Mouse (Mus musculus) kidney, embryonic 15.5 days (tissue): ENCODE data around the gene Lrg1. TPM values are rescaled to one million over a fixed set of nuclear protein-coding genes. Genes with fewer than 3 reads are reported as not detected.

ENCODE experiments used
- ATAC-seq: fragments of 200-750 bp; cut with Nextera tagmentation; replicated peaks from 2 replicates; pipeline ENCODE4 v1.8.0; 2017; ENCODE audit warnings: moderate TSS enrichment; ENCODE audit not compliant: low FRiP score
- H3K27ac ChIP-seq: fragments of 300-500 bp; sonication (generic); 2 replicates; pipeline ENCODE4 v1.5.1; 2015; ENCODE audit warnings: mild to moderate bottlenecking, inconsistent platforms
- H3K27me3 ChIP-seq: fragments of 300-500 bp; sonication (generic); 2 replicates; pipeline ENCODE4 v1.6.1; 2015; ENCODE audit warnings: inconsistent platforms
- H3K36me3 ChIP-seq: fragments of 300-500 bp; sonication (generic); 2 replicates; pipeline ENCODE4 v1.6.1; 2015; ENCODE audit warnings: inconsistent platforms
- H3K4me1 ChIP-seq: fragments of 300-500 bp; sonication (generic); 2 replicates; pipeline ENCODE4 v1.6.1; 2015; ENCODE audit warnings: inconsistent platforms
- H3K4me2 ChIP-seq: fragments of 300-500 bp; sonication (generic); 2 replicates; pipeline ENCODE4 v1.6.1; 2015; ENCODE audit warnings: moderate library complexity, mild to moderate bottlenecking, inconsistent platforms
- H3K4me3 ChIP-seq: fragments of 300-500 bp; sonication (generic); replicated peaks from 2 replicates; pipeline ENCODE4 v1.5.1; 2015; ENCODE audit warnings: mild to moderate bottlenecking, inconsistent platforms
- H3K9ac ChIP-seq: fragments of 300-500 bp; sonication (generic); 2 replicates; pipeline ENCODE4 v1.6.1; 2015; ENCODE audit warnings: mild to moderate bottlenecking, inconsistent platforms
- H3K9me3 ChIP-seq: fragments of 300-500 bp; sonication (generic); replicated peaks from 2 replicates; pipeline ENCODE4 v1.6.1; 2016; ENCODE audit warnings: inconsistent platforms
- WGBS: fragments of 180-500 bp; shearing (Covaris S2); methylation state at CpG from one replicate; pipeline ENCODE4 v1.1.7; 2015; ENCODE audit warnings: mixed read lengths; 5-methylcytosine and 5-hydroxymethylcytosine counted together
- polyA plus RNA-seq: library from polyadenylated mRNA; unstranded; fragments of >200 nt; fragmentation: Nextera tagmentation; extraction: Ambion mirVana; gene quantifications from 2 replicates; pipeline ENCODE4 v1.2.1, GENCODE M21; 2015

Lrg1 gene
- polyA plus RNA-seq, 1 experiment from 2014 or later = 0.53 TPM

DNA sequence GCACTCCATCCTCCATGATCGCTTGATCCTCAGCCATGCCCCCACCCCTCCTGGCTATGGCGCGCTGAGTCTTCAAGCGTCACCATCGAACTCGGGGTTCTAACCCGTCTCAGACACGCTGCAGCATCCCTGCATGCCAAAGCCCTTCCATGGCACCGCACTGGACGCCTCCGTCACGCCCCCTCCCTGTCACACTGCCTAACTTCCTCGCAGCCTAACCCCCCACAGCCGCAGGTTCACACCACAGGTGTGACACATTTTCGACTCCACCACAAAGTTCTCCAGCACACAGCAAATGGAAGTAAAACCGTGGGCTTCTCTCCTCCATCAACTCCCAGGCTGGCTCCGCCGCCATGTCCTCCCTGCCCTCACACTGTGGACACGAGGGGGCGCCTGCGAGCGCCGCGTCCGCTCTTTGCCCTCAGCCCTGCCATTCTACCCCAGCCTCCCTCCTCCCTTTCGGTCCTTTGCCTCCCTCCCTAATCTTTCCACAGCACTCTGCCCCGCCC is 12.7 kb upstream of the Lrg1 start:
- 2% methylated on average over 27 of the region's 27 CpGs for WGBS
- peaks cover 24% of the 10 kb centered on the region for H3K27me3 ChIP-seq
- peak; percentile 23 for ATAC-seq
- H3K4me1 ChIP-seq = peaks cover 49% of the 10 kb centered on the region
- no peaks in the 10 kb centered on the region for H3K36me3 ChIP-seq
- peak overlapping the region; percentile 11; the same call in 1 of the 2 replicates for H3K9ac ChIP-seq
- no peaks in the 10 kb centered on the region for H3K9me3 ChIP-seq
- peak overlapping the region; percentile 85 for H3K27ac ChIP-seq
- H3K4me2 ChIP-seq = peak overlapping the region; percentile 64
- peak overlapping the region; percentile 33 for H3K4me3 ChIP-seq

DNA sequence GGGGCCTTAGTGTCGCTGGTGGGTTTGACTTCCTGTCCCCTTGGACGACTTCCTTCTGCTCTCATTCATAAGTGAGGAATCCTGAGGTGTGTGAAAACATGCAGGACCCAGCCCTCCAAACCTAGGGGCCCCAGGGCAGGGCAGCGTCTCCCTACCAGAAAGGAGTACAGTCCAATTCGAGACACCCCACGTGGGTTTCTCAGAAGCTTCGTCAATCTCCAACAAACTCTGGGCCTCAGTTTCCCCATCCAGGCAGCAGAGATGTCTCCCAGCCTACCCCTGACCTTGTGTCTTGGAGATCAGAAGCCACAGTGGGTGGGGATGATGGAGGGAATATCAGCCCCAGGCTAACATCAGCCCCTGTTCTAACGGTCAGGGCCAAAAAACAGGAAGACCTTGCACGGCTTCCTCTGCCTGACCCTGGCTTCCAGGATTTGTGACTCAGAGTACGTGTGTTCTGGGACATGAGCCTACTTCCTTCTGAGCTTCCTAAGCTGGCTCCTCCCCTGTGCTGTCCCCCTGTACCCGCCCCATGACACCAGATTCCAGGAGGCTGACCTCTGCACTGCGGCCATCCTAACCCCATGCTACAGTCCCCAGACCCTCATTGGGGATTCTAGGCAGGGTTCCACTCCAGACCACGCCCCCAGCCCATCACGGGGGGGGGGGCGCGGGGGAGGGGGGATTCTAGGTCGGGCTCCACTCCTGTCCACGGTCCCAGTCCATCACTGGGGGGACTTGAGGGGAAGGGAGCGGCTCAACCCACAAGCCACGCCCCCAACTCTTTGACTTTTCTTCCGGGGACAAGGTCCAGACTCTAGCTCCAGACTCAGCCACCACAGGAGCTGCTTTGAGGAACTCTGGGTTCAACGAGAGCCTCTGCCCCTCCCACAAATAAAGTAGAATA is 11.9 kb upstream of the Lrg1 start:
- peak overlapping the region; percentile 64 for H3K4me2 ChIP-seq
- peak; percentile 80 for ATAC-seq
- H3K27ac ChIP-seq = peak overlapping the region; percentile 85
- no peaks in the 10 kb centered on the region for H3K36me3 ChIP-seq
- H3K4me3 ChIP-seq = peak overlapping the region; percentile 33
- no peaks in the 10 kb centered on the region for H3K9me3 ChIP-seq
- peaks cover 45% of the 10 kb centered on the region for H3K4me1 ChIP-seq
- peaks cover 16% of the 10 kb centered on the region for H3K27me3 ChIP-seq
- WGBS = 15% methylated on average over 19 of the region's 21 CpGs
- peak overlapping the region; percentile 14; the same call in 1 of the 2 replicates for H3K9ac ChIP-seq

DNA sequence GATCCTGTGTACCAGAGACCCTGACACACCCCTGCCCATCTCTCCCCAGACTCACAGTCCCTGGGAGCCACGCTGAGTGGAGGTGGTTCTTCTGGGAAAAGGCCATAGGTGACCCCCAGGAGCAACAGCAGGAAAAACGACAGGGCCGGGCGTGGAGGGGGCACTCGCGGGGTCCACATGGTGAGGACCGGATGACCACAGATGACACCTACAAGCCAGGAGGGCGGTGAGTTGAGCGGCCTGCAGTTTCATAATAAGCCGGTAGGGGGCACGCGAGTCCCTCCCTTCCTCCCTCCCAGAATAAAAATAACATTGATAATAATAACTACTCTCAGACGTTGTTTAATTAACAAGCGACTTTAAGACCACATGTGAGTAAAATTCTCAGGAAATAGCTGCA is 10.9 kb upstream of the Lrg1 start:
- Histone ChIP-seq H3K27ac (no peak overlapping the region), H3K4me3 (peak overlapping the region; percentile 23; the same call in 1 of the 2 replicates), H3K9ac (no peak overlapping the region), H3K27me3 (peaks cover 8% of the 10 kb centered on the region; the same call in 1 of the 2 replicates), H3K4me1 (peaks cover 35% of the 10 kb centered on the region), H3K36me3 (no peaks in the 10 kb centered on the region), H3K4me2 (peak overlapping the region; percentile 46), H3K9me3 (no peaks in the 10 kb centered on the region)
- ATAC-seq = no peak
- WGBS = 5% methylated on average over 14 of the region's 14 CpGs

DNA sequence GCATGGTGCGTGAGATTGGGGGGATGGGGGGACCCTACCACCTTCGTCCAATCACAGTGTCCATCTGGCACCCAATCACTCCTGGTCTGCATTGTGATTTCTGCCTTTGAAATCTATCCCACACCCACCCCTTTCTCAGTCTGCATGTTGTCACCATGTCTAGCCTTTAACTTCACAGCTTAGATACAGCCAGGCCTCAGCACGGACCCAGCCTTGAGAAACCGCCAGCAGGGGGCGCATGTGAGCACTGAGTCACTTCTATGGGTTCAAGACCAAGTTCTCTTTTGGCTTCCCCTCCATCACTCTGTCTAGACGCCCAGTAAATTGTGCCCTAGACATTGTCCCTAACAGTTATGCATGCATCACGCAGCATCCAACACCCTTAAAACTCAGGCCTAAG is 10.0 kb upstream of the Lrg1 start:
- H3K27ac ChIP-seq = no peak overlapping the region
- peaks cover 27% of the 10 kb centered on the region for H3K4me1 ChIP-seq
- ATAC-seq = no peak
- WGBS = 43% methylated on average over 7 of the region's 7 CpGs
- peaks cover 2% of the 10 kb centered on the region; the same call in 1 of the 2 replicates for H3K27me3 ChIP-seq
- H3K4me3 ChIP-seq = no peak overlapping the region
- H3K9me3 ChIP-seq = no peaks in the 10 kb centered on the region
- H3K36me3 ChIP-seq = no peaks in the 10 kb centered on the region
- H3K4me2 ChIP-seq = no peak overlapping the region
- H3K9ac ChIP-seq = no peak overlapping the region

DNA sequence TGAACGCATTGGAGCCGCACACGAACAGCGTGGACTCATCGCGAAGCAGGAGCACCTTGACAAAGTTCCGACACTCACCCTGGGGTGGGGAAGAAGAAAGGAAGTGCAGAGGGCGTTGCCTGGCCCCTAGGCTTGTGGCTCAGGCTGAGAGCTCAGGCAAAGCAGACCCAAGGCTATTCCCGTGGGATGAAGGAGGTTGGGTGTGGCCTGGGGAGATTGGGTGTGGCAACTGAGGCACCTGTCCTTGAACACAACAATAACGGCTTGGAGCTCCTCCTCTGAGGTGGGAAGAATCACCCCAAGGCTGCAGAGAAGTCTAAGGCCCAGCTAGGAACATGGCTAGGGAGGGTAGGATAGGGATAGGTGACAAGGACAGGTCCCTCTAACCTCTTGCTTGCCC is 9.3 kb upstream of the Lrg1 start:
- Histone ChIP-seq H3K4me3 (no peak overlapping the region), H3K9ac (no peak overlapping the region), H3K4me1 (peaks cover 27% of the 10 kb centered on the region), H3K36me3 (no peaks in the 10 kb centered on the region), H3K4me2 (no peak overlapping the region), H3K9me3 (no peaks in the 10 kb centered on the region), H3K27me3 (no peaks in the 10 kb centered on the region), H3K27ac (no peak overlapping the region)
- no peak for ATAC-seq
- WGBS = 91% methylated on average over 10 of the region's 10 CpGs

DNA sequence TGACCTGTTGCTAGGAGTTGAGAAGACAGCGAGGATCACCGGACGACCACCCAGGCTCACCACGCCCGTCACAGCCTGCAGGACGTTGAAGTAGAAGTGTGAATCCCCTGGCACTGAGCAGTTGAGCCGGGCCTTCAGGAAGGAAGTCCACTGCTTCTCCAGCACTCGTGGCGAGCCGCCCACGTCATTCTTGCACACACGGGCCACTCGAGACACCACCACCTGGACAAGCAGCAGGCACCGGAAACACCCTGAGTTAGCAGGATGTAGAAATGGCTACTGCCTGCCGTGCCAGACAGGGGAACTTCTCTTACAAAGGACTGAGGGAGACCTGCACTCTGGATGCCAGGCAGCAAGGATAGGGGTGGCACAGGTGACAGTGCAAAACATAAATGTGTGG is 6.4 kb upstream of the Lrg1 start:
- Histone ChIP-seq H3K36me3 (no peaks in the 10 kb centered on the region), H3K9me3 (no peaks in the 10 kb centered on the region), H3K4me2 (no peak overlapping the region), H3K4me3 (no peak overlapping the region), H3K27me3 (peaks cover 21% of the 10 kb centered on the region), H3K9ac (no peak overlapping the region), H3K27ac (no peak overlapping the region), H3K4me1 (peaks cover 19% of the 10 kb centered on the region)
- no peak for ATAC-seq
- whole genome bisulfite sequencing = 70% methylated on average over 15 of the region's 15 CpGs

DNA sequence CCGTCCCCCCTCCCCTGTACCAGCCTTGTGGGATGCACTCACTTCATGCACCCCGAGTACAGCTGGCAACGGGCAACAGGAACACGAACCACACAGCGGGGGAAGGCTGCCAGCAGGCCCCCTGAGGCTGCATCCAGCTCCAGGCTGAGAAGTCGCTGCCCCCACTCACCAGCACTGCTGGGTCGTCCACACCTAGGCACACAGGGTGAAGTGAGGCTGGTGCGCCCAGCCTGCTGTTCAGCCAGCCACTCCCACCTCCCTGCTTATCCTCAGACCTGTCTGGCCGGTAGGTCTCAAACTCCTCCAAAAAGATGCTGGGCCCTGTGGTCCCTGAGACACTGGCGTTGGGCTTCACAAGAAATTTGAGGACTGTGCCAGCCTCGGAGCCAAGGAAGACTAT is 4.4 kb upstream of the Lrg1 start:
- Histone ChIP-seq H3K27me3 (peaks cover 42% of the 10 kb centered on the region), H3K4me3 (no peak overlapping the region), H3K4me1 (peaks cover 14% of the 10 kb centered on the region), H3K4me2 (no peak overlapping the region), H3K27ac (no peak overlapping the region), H3K9ac (no peak overlapping the region), H3K36me3 (no peaks in the 10 kb centered on the region), H3K9me3 (peaks cover 6% of the 10 kb centered on the region; the same call in 1 of the 2 replicates)
- 75% methylated on average over 11 of the region's 11 CpGs for WGBS
- no peak for ATAC-seq

DNA sequence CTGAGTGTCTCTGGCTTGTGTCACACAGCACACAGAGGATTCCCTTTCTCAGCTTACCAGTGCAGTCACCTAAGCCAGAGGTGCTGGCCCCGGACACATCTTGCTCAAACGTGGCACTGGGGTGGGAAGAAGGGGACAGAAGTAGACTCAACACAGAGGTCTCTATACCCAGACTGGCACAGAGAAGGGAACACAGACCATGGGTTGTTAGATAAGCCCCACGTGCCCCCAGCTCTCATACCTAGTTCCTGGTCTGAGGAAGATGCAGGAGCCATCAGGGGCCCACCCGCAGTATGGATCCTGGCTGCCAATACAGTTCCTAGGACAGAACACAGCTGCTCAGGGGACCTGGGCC is 3.5 kb upstream of the Lrg1 start:
- WGBS = 87% methylated on average over 4 of the region's 4 CpGs
- H3K9me3 ChIP-seq = peaks cover 6% of the 10 kb centered on the region; the same call in 1 of the 2 replicates
- 0 out of 2 replicates have a peak overlapping the region, but pooled peaks have one; percentile 49 for H3K4me3 ChIP-seq
- H3K27ac ChIP-seq = no peak overlapping the region
- no peaks in the 10 kb centered on the region for H3K36me3 ChIP-seq
- no peak for ATAC-seq
- peaks cover 51% of the 10 kb centered on the region for H3K27me3 ChIP-seq
- no peak overlapping the region for H3K9ac ChIP-seq
- no peak overlapping the region for H3K4me2 ChIP-seq
- peaks cover 20% of the 10 kb centered on the region for H3K4me1 ChIP-seq

DNA sequence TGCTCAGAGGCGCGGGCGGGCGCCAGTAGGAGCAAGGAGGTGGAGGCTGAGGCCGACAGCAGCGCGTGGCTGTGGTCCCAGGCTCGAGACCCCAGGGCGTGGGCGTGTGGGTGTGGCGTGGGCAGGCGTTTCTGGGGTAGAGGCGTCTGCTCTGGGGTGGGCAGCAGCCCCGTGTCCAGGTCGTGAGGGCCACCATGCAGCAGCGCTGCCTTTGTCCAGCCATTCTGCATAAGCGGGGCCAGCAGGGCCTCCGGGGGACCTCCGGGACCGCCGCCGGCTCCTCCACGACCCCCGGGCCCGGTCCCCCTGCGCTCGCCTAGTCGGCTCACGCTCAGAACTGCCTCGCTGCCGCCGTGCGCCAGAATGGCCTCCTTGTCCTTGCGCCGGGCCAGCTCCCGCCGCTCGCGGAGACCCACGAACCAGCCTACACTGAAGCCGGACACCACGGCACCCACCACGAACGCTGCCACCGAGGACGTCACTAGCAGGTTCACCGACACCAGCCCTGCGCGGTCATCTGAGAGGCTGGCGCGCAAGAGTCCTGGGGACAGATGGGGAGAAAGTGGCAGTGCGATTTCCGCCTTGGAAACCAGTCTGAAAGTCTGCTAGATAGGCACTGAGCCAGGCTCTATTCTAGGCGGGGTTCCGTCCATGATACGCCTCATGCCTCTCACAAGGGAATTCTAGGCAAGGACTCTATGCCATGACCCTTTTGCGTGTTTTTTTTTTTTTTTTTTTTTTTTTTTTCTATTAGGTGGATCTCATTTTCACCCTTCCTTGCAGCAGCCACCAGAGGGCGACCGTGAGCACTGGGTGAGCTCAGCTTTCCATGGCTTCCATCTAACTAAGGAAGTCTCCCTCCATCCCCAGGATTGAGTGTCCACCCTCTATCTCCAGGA is 2.8 kb upstream of the Lrg1 start:
- peak overlapping the region; percentile 50 for H3K9ac ChIP-seq
- H3K4me3 ChIP-seq = peak overlapping the region; percentile 49
- WGBS = 12% methylated on average over 59 of the region's 59 CpGs
- H3K9me3 ChIP-seq = peaks cover 6% of the 10 kb centered on the region; the same call in 1 of the 2 replicates
- H3K4me2 ChIP-seq = peak overlapping the region; percentile 90
- no peaks in the 10 kb centered on the region for H3K36me3 ChIP-seq
- peaks cover 58% of the 10 kb centered on the region for H3K27me3 ChIP-seq
- no peak for ATAC-seq
- no peak overlapping the region for H3K27ac ChIP-seq
- peaks cover 26% of the 10 kb centered on the region for H3K4me1 ChIP-seq

DNA sequence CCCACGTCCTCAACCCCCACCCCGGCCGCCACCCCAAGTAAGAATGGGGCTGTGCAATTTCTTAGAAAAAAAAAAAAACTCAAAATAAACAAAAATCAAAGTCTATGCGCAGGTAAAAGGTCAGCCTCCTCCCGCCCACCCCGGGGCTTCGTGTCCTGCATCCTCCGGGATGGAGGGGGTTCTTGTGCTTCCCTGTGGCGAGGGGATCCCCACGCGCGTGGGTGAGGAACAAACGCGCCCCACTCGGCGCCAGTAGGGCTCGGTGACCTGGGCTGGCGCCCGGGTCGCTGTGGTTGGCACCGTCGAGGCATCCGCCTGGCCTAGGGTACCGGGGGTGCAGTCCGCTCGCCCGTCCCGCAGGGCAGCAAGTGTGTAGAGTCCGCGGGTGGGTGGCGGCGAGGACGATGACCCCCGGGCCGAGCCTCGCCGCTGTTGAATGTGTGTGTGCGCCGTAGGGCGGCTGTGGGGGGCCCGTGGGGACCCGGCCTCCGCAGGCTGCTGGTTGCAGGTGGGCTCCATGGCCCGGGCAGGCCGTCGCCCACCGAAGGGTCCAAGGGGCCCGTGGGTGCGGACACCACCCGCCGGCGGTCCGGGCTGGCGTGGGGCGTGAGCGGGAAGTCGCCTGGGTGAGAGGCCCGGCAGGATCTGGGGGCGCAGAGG is 2.0 kb upstream of the Lrg1 start:
- no peak for ATAC-seq
- WGBS = 43% methylated on average over 59 of the region's 59 CpGs

DNA sequence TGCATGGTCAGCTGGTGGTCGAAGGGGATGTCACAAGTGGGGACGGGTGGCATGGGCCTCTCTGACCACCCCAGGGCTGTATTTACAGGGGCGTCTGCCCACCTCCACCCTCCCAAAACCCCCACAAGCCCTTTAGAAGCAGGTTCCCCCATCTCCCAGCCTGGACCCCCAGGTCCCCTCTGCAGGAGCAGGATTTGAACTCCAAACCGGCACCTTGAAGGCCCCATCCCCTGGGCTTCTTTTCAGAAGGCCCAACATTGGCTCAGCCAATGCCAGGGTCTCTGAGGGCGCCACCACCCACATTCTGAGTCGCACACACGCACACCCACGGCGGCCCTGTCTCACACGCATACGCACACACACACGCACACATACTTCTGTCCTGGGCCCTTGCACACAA is 1.4 kb upstream of the Lrg1 start:
- Histone ChIP-seq H3K36me3 (no peaks in the 10 kb centered on the region), H3K27ac (no peak overlapping the region), H3K4me2 (no peak overlapping the region), H3K9ac (no peak overlapping the region), H3K4me1 (peaks cover 31% of the 10 kb centered on the region), H3K27me3 (peaks cover 72% of the 10 kb centered on the region), H3K4me3 (no peak overlapping the region), H3K9me3 (peaks cover 6% of the 10 kb centered on the region; the same call in 1 of the 2 replicates)
- no peak for ATAC-seq
- WGBS = 90% methylated on average over 12 of the region's 12 CpGs

More for the DNA sequence above, 2.0 kb upstream of the Lrg1 start:
- Histone ChIP-seq H3K9me3 (peaks cover 6% of the 10 kb centered on the region; the same call in 1 of the 2 replicates), H3K4me2 (peak overlapping the region; percentile 90), H3K9ac (peak overlapping the region; percentile 50; the same call in 1 of the 2 replicates), H3K36me3 (no peaks in the 10 kb centered on the region), H3K4me3 (peak overlapping the region; percentile 49), H3K27me3 (peaks cover 66% of the 10 kb centered on the region), H3K4me1 (peaks cover 31% of the 10 kb centered on the region), H3K27ac (no peak overlapping the region)
